Mouse (Mus musculus) cerebellum, adult 11 months (tissue): Measurements from ENCODE around the gene Pear1.
A peak's percentile ranks its signal among the peaks of the same experiment; 100 is the strongest.
"Not testable (repeated sequence)": the region's sequence is repeated elsewhere in the genome, so short reads cannot be mapped to it uniquely, and the experiment has no call there.

ENCODE experiments used
- DNase-seq: peaks from one replicate; pipeline ENCODE4 v3.0.0; 2022

The Pear1 gene

GRCm38 (mm10) chr3:87824206-87824605 is at the start of gene Pear1:
Gene Pear1, minus strand, starts transcription at chr3:87824306.
- DNase-seq = not testable (repeated sequence)

GRCm38 (mm10) chr3:87864111-87864510 is 40.0 kb upstream of the Pear1 start:
- DNase-seq = not testable (repeated sequence)

- DNase-seq = peak; percentile 32
These were observed 35.7 kb upstream of the Pear1 start for GRCm38 (mm10) chr3:87859813-87860212.

- DNase-seq = no peak
These were observed 33.6 kb upstream of the Pear1 start for GRCm38 (mm10) chr3:87857666-87858065.

- DNase-seq = no peak
These were observed 31.8 kb upstream of the Pear1 start for GRCm38 (mm10) chr3:87855936-87856335.

GRCm38 (mm10) chr3:87854795-87855568 is 30.9 kb upstream of the Pear1 start:
- DNase-seq = no peak

GRCm38 (mm10) chr3:87849117-87849516 is 25.0 kb upstream of the Pear1 start:
- no peak for DNase-seq

GRCm38 (mm10) chr3:87847680-87848079 is 23.6 kb upstream of the Pear1 start:
- DNase-seq = no peak

- no peak for DNase-seq
These were observed 22.6 kb upstream of the Pear1 start, which contains the start of gene Sh2d2a for GRCm38 (mm10) chr3:87846650-87847110. Gene Sh2d2a, plus strand, starts transcription at chr3:87846755.

GRCm38 (mm10) chr3:87846186-87846585 is 22.1 kb upstream of the Pear1 start:
- DNase-seq = no peak

GRCm38 (mm10) chr3:87844981-87845380 is 20.9 kb upstream of the Pear1 start:
- no peak for DNase-seq

- DNase-seq = no peak
These were observed 16.8 kb upstream of the Pear1 start for GRCm38 (mm10) chr3:87840858-87841257.

GRCm38 (mm10) chr3:87838622-87839021 is 14.5 kb upstream of the Pear1 start:
- DNase-seq = peak; percentile 50

GRCm38 (mm10) chr3:87833482-87833881 is 9.4 kb upstream of the Pear1 start:
- no peak for DNase-seq

GRCm38 (mm10) chr3:87832109-87832859 is 8.2 kb upstream of the Pear1 start:
- DNase-seq = no peak

GRCm38 (mm10) chr3:87829025-87829424 is 4.9 kb upstream of the Pear1 start:
- DNase-seq = no peak

- no peak for DNase-seq
These were observed 4.3 kb upstream of the Pear1 start for GRCm38 (mm10) chr3:87828435-87828834.

- no peak for DNase-seq
These were observed 5.9 kb downstream of the Pear1 start for GRCm38 (mm10) chr3:87818226-87818625.

- peak; percentile 53 for DNase-seq
These were observed 7.4 kb downstream of the Pear1 start for GRCm38 (mm10) chr3:87816646-87817093.

GRCm38 (mm10) chr3:87816166-87816565 is 7.9 kb downstream of the Pear1 start:
- no peak for DNase-seq

- no peak for DNase-seq
These were observed 11.2 kb downstream of the Pear1 start for GRCm38 (mm10) chr3:87812873-87813272.

GRCm38 (mm10) chr3:87812413-87812812 is 11.7 kb downstream of the Pear1 start:
- DNase-seq = no peak

- DNase-seq = no peak
These were observed 12.8 kb downstream of the Pear1 start for GRCm38 (mm10) chr3:87811297-87811696.
